Mouse (Mus musculus) limb, embryonic 11.5 days (tissue): ENCODE results near the gene Platr25. TPM values are rescaled to one million over a fixed set of nuclear protein-coding genes. Genes with fewer than 3 reads are reported as not detected.
"Not testable (repeated sequence)": the region's sequence is repeated elsewhere in the genome, so short reads cannot be mapped to it uniquely, and the experiment has no call there.

Experiments used
- ATAC-seq: fragments of 200-750 bp; cut with Nextera tagmentation; 2 replicates; pipeline ENCODE4 v1.8.0; 2017; ENCODE audit warnings: low read depth; ENCODE audit not compliant: insufficient number of reproducible peaks, low FRiP score, low TSS enrichment
- DNase-seq: peaks from one replicate; pipeline ENCODE4 v3.0.0-alpha.2; 2015; ENCODE audit warnings: low spot score
- H3K27ac ChIP-seq: fragments of 300-500 bp; sonication (generic); replicated peaks from 2 replicates; pipeline ENCODE4 v1.5.1; 2014; ENCODE audit warnings: low read depth, mild to moderate bottlenecking, low read length
- H3K27me3 ChIP-seq: fragments of 300-500 bp; sonication (generic); 2 replicates; pipeline ENCODE4 v1.6.1; 2014; ENCODE audit warnings: mild to moderate bottlenecking, low read length, mixed read lengths; ENCODE audit not compliant: control insufficient read depth, insufficient read depth
- H3K36me3 ChIP-seq: fragments of 300-500 bp; sonication (generic); 2 replicates; pipeline ENCODE4 v1.6.1; 2014; ENCODE audit warnings: mild to moderate bottlenecking, low read length, moderate library complexity, mixed read lengths; ENCODE audit not compliant: control insufficient read depth, insufficient read depth
- H3K4me1 ChIP-seq: fragments of 300-500 bp; sonication (generic); 2 replicates; pipeline ENCODE4 v1.6.1; 2014; ENCODE audit warnings: low read length, mixed read lengths; ENCODE audit not compliant: control insufficient read depth, insufficient read depth
- H3K4me2 ChIP-seq: fragments of 300-500 bp; sonication (generic); 2 replicates; pipeline ENCODE4 v1.6.1; 2014; ENCODE audit warnings: low read depth, mild to moderate bottlenecking, moderate library complexity; ENCODE audit not compliant: severe bottlenecking
- H3K4me3 ChIP-seq: fragments of 300-500 bp; sonication (generic); 2 replicates; pipeline ENCODE4 v1.5.1; 2014; ENCODE audit warnings: low read depth, low read length
- H3K9ac ChIP-seq: fragments of 300-500 bp; sonication (generic); 2 replicates; pipeline ENCODE4 v1.6.1; 2014; ENCODE audit warnings: mild to moderate bottlenecking, low read length
- H3K9me3 ChIP-seq: fragments of 300-500 bp; sonication (generic); 2 replicates; pipeline ENCODE4 v1.6.1; 2016; ENCODE audit warnings: low read length; ENCODE audit not compliant: control insufficient read depth
- WGBS: fragments of 180-500 bp; shearing (Covaris S2); extraction: QIAGEN DNeasy Blood & Tissue Kit; methylation state at CpG from one replicate; pipeline ENCODE4 v1.1.7; 2014; 5-methylcytosine and 5-hydroxymethylcytosine counted together
- polyA plus RNA-seq: library from polyadenylated mRNA; unstranded; fragments of >200 nt; fragmentation: Nextera tagmentation; extraction: Ambion mirVana; gene quantifications from 2 replicates; pipeline ENCODE4 v1.2.1, GENCODE M21; 2014

Gene Platr25
- polyA plus RNA-seq = 38.5 and 40.5 TPM in 2 replicates

- H3K36me3 ChIP-seq, H3K27me3 ChIP-seq, H3K4me1 ChIP-seq, H3K9me3 ChIP-seq, H3K27ac ChIP-seq: not testable (repeated sequence)
- peak within 1 kb of the TSS; percentile 43; the same call in 1 of the 2 replicates for H3K9ac ChIP-seq
- peak within 1 kb of the TSS; percentile 43 for H3K4me3 ChIP-seq
- ATAC-seq = peak; percentile 75; the same call in 1 of the 2 replicates
- DNase-seq = peak; percentile 81
- WGBS = 10% methylated on average over 20 of the region's 20 CpGs
- peak within 1 kb of the TSS; percentile 38 for H3K4me2 ChIP-seq
Measured at GRCm38 (mm10) chr13:62760432-62761415, at the start of gene Platr25. Gene Platr25 (minus strand): TSS chr13:62760709.

- 88% methylated on average over 6 of the region's 6 CpGs for WGBS
- H3K9me3 ChIP-seq, H3K9ac ChIP-seq, DNase-seq, H3K27me3 ChIP-seq, H3K4me1 ChIP-seq, ATAC-seq, H3K27ac ChIP-seq, H3K4me2 ChIP-seq, H3K4me3 ChIP-seq, H3K36me3 ChIP-seq: not testable (repeated sequence)
Measured at GRCm38 (mm10) chr13:62807981-62808380, 47.5 kb upstream of the Platr25 start.

GRCm38 (mm10) chr13:62786135-62786493, 25.6 kb upstream of the Platr25 start:
- H3K36me3 ChIP-seq, H3K4me1 ChIP-seq, ATAC-seq, H3K27me3 ChIP-seq, H3K4me2 ChIP-seq, DNase-seq, H3K9me3 ChIP-seq, H3K27ac ChIP-seq, H3K9ac ChIP-seq: not testable (repeated sequence)
- peak overlapping the region; percentile 35 for H3K4me3 ChIP-seq
- 76% methylated on average over 2 of the region's 2 CpGs for WGBS

- H3K36me3 ChIP-seq, H3K4me1 ChIP-seq, H3K27ac ChIP-seq, H3K27me3 ChIP-seq, H3K9me3 ChIP-seq: not testable (repeated sequence)
- DNase-seq (peak; percentile 51), ATAC-seq (peak; percentile 94)
- Histone ChIP-seq H3K4me3 (peak within 1 kb of the TSS; percentile 35), H3K4me2 (peak within 1 kb of the TSS; percentile 56), H3K9ac (peak within 1 kb of the TSS; percentile 24; the same call in 1 of the 2 replicates)
- WGBS = 6% methylated on average over 19 of the region's 23 CpGs
Measured at GRCm38 (mm10) chr13:62785199-62786134, 25.0 kb upstream of the Platr25 start, which contains the start of gene Gm5141. Gene Gm5141 (minus strand): TSS chr13:62785808.

GRCm38 (mm10) chr13:62763806-62764205, 3.3 kb upstream of the Platr25 start:
- H3K27me3 ChIP-seq, H3K4me2 ChIP-seq, H3K36me3 ChIP-seq, H3K9me3 ChIP-seq, ATAC-seq, H3K27ac ChIP-seq, H3K4me3 ChIP-seq, H3K4me1 ChIP-seq, H3K9ac ChIP-seq: not testable (repeated sequence)
- 59% methylated on average over 2 of the region's 2 CpGs for WGBS
- DNase-seq = peak; percentile 46

DNA sequence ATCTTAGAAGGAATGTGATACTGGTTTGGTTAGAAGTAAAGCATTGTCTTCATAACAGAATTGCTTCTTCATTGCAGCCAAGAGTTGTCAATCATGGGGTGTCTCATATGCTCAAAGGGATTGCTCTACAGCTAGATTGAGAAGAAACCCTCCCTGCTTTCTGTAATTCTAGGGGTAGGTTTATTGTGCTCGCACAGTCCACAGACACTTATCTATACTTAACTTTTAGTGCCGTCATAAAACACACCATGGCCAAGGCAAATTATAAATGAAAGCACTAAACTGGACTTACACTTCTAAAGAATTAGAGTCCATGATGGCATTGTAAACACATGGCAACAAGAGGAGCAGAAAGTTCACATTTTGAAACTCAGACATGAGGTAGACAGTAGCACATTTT, 27.2 kb downstream of the Platr25 start:
- ATAC-seq (no peak), DNase-seq (no peak)
- Histone ChIP-seq H3K4me3 (no peak overlapping the region), H3K4me1 (no peaks in the 10 kb centered on the region), H3K27ac (no peak overlapping the region), H3K36me3 (no peaks in the 10 kb centered on the region), H3K4me2 (no peak overlapping the region), H3K9ac (no peak overlapping the region), H3K9me3 (no peaks in the 10 kb centered on the region), H3K27me3 (no peaks in the 10 kb centered on the region)
- 86% methylated on average over 2 of the region's 2 CpGs for WGBS

DNA sequence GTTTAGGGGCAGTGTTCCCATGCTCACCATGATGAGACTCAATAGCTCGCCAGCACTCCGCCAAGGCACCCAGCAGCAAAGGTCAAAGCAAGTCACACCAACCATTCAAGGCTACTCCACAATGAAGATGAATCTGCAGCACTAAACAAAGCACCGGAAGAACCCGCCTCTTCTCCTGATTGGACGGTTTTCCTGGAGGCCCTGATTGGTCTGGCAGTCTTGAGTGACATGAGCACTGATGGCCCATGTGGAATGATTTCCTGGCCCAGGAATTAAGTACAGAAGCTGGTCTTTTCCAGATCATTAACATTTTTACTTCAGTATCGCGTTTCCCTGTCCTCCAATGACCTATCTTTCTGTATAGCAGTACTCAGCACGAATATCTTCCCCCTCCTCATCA, 47.9 kb downstream of the Platr25 start:
- 95% methylated on average over 8 of the region's 8 CpGs for WGBS
- H3K4me2 ChIP-seq, H3K36me3 ChIP-seq, H3K4me1 ChIP-seq, ATAC-seq, H3K27ac ChIP-seq, DNase-seq, H3K4me3 ChIP-seq, H3K27me3 ChIP-seq, H3K9me3 ChIP-seq, H3K9ac ChIP-seq: not testable (repeated sequence)

GRCm38 (mm10) chr13:62685287-62685648, 75.2 kb downstream of the Platr25 start:
- ATAC-seq, DNase-seq, H3K9ac ChIP-seq, H3K9me3 ChIP-seq, H3K27ac ChIP-seq, H3K4me1 ChIP-seq, H3K27me3 ChIP-seq, H3K4me2 ChIP-seq, H3K36me3 ChIP-seq: not testable (repeated sequence)
- 34% methylated on average over 4 of the region's 4 CpGs for WGBS
- H3K4me3 ChIP-seq = peak overlapping the region; percentile 35
